Mouse (Mus musculus): ENCODE measurements around the gene Rb1. TPM values are rescaled to one million over a fixed set of nuclear protein-coding genes. Genes with fewer than 3 reads are reported as not detected.

The Rb1 gene
- polyA plus RNA-seq, 1 experiment from 2014 or later, result 25.4 TPM

- H3K36me3 ChIP-seq, result peaks cover 32% of the 10 kb centered on the region
- H3K9me3 ChIP-seq (replicated peaks), result no peaks in the 10 kb centered on the region
- no peaks in the 10 kb centered on the region for H3K4me1 ChIP-seq
- ATAC-seq (ENCODE audit: low FRiP score), result no peak
- no peak overlapping the region for H3K27ac ChIP-seq (replicated peaks)
- H3K27me3 ChIP-seq (replicated peaks), result no peaks in the 10 kb centered on the region
- no peak overlapping the region for H3K9ac ChIP-seq (replicated peaks)
- no peak overlapping the region for H3K4me3 ChIP-seq (replicated peaks)
- WGBS, result 92% methylated on average over 6 of the region's 6 CpGs
- no peak overlapping the region for H3K4me2 ChIP-seq
These were observed 157.0 kb downstream of the Rb1 start for GRCm38 (mm10) chr14:73168605-73169004.

GRCm38 (mm10) chr14:73165136-73165535 lies 160.5 kb downstream of the Rb1 start:
- Histone ChIP-seq H3K9ac (replicated peaks) (no peak overlapping the region), H3K27ac (replicated peaks) (no peak overlapping the region), H3K4me2 (no peak overlapping the region), H3K36me3 (peaks cover 42% of the 10 kb centered on the region), H3K4me1 (no peaks in the 10 kb centered on the region), H3K9me3 (replicated peaks) (no peaks in the 10 kb centered on the region), H3K27me3 (replicated peaks) (no peaks in the 10 kb centered on the region), H3K4me3 (replicated peaks) (no peak overlapping the region)
- no peak for ATAC-seq (ENCODE audit: low FRiP score)
- WGBS, result 96% methylated on average over 6 of the region's 6 CpGs

- Histone ChIP-seq H3K9me3 (replicated peaks) (no peaks in the 10 kb centered on the region), H3K27ac (replicated peaks) (no peak overlapping the region), H3K4me3 (replicated peaks) (no peak overlapping the region), H3K4me1 (no peaks in the 10 kb centered on the region), H3K36me3 (peaks cover 45% of the 10 kb centered on the region), H3K27me3 (replicated peaks) (no peaks in the 10 kb centered on the region), H3K9ac (replicated peaks) (no peak overlapping the region), H3K4me2 (no peak overlapping the region)
- WGBS, result 93% methylated on average over 10 of the region's 10 CpGs
- no peak for ATAC-seq (ENCODE audit: low FRiP score)
These were observed 162.1 kb downstream of the Rb1 start for GRCm38 (mm10) chr14:73163363-73163998.

- no peak overlapping the region for H3K4me3 ChIP-seq (replicated peaks)
- no peak overlapping the region for H3K9ac ChIP-seq (replicated peaks)
- peaks cover 43% of the 10 kb centered on the region for H3K36me3 ChIP-seq
- H3K9me3 ChIP-seq (replicated peaks), result no peaks in the 10 kb centered on the region
- ATAC-seq (ENCODE audit: low FRiP score), result no peak
- no peaks in the 10 kb centered on the region for H3K4me1 ChIP-seq
- H3K27ac ChIP-seq (replicated peaks), result no peak overlapping the region
- no peak overlapping the region for H3K4me2 ChIP-seq
- WGBS, result 91% methylated on average over 13 of the region's 13 CpGs
- H3K27me3 ChIP-seq (replicated peaks), result no peaks in the 10 kb centered on the region
These were observed 163.3 kb downstream of the Rb1 start for GRCm38 (mm10) chr14:73162192-73162800.

- Histone ChIP-seq H3K4me1 (no peaks in the 10 kb centered on the region), H3K4me3 (replicated peaks) (no peak overlapping the region), H3K9me3 (replicated peaks) (no peaks in the 10 kb centered on the region), H3K27ac (replicated peaks) (no peak overlapping the region), H3K36me3 (peaks cover 43% of the 10 kb centered on the region), H3K9ac (replicated peaks) (no peak overlapping the region), H3K27me3 (replicated peaks) (no peaks in the 10 kb centered on the region), H3K4me2 (no peak overlapping the region)
- WGBS, result 95% methylated on average over 5 of the region's 5 CpGs
- ATAC-seq (ENCODE audit: low FRiP score), result no peak
These were observed 164.3 kb downstream of the Rb1 start for GRCm38 (mm10) chr14:73161303-73161702.

- no peak overlapping the region for H3K4me2 ChIP-seq
- no peaks in the 10 kb centered on the region for H3K9me3 ChIP-seq (replicated peaks)
- no peak overlapping the region for H3K4me3 ChIP-seq (replicated peaks)
- H3K4me1 ChIP-seq, result peaks cover 16% of the 10 kb centered on the region
- no peak overlapping the region for H3K9ac ChIP-seq (replicated peaks)
- 0 out of 2 replicates have a peak, but pooled peaks cover 6% of the 10 kb centered on the region for H3K36me3 ChIP-seq
- no peak overlapping the region for H3K27ac ChIP-seq (replicated peaks)
- no peak for ATAC-seq (ENCODE audit: low FRiP score)
- WGBS, result 90% methylated on average over 3 of the region's 3 CpGs
- no peaks in the 10 kb centered on the region for H3K27me3 ChIP-seq (replicated peaks)
These were observed 177.5 kb downstream of the Rb1 start for GRCm38 (mm10) chr14:73148125-73148524.

GRCm38 (mm10) chr14:73146721-73147120 lies 178.9 kb downstream of the Rb1 start:
- WGBS, result 69% methylated on average over 3 of the region's 3 CpGs
- H3K9ac ChIP-seq (replicated peaks), result no peak overlapping the region
- ATAC-seq (ENCODE audit: low FRiP score), result no peak
- H3K4me2 ChIP-seq, result no peak overlapping the region
- H3K27ac ChIP-seq (replicated peaks), result no peak overlapping the region
- H3K36me3 ChIP-seq, result 0 out of 2 replicates have a peak, but pooled peaks cover 6% of the 10 kb centered on the region
- H3K9me3 ChIP-seq (replicated peaks), result no peaks in the 10 kb centered on the region
- no peak overlapping the region for H3K4me3 ChIP-seq (replicated peaks)
- H3K4me1 ChIP-seq, result peaks cover 24% of the 10 kb centered on the region
- H3K27me3 ChIP-seq (replicated peaks), result no peaks in the 10 kb centered on the region

- H3K9ac ChIP-seq (replicated peaks), result no peak overlapping the region
- peaks cover 25% of the 10 kb centered on the region for H3K4me1 ChIP-seq
- H3K27me3 ChIP-seq (replicated peaks), result no peaks in the 10 kb centered on the region
- H3K4me3 ChIP-seq (replicated peaks), result no peak overlapping the region
- no peak for ATAC-seq (ENCODE audit: low FRiP score)
- H3K4me2 ChIP-seq, result no peak overlapping the region
- H3K9me3 ChIP-seq (replicated peaks), result no peaks in the 10 kb centered on the region
- H3K36me3 ChIP-seq, result 0 out of 2 replicates have a peak, but pooled peaks cover 6% of the 10 kb centered on the region
- WGBS, result 93% methylated on average over 4 of the region's 4 CpGs
- no peak overlapping the region for H3K27ac ChIP-seq (replicated peaks)
These were observed 180.1 kb downstream of the Rb1 start for GRCm38 (mm10) chr14:73145531-73145930.

GRCm38 (mm10) chr14:73143710-73144420 lies 181.8 kb downstream of the Rb1 start:
- H3K4me2 ChIP-seq, result peak overlapping the region; percentile 77
- H3K4me3 ChIP-seq (replicated peaks), result peak overlapping the region; percentile 79
- 0 out of 2 replicates have a peak, but pooled peaks cover 6% of the 10 kb centered on the region for H3K36me3 ChIP-seq
- H3K9ac ChIP-seq (replicated peaks), result peak overlapping the region; percentile 96
- ATAC-seq (ENCODE audit: low FRiP score), result peak; percentile 19; the same call in 1 of the 2 replicates
- H3K4me1 ChIP-seq, result peaks cover 25% of the 10 kb centered on the region
- peak overlapping the region; percentile 98 for H3K27ac ChIP-seq (replicated peaks)
- 38% methylated on average over 25 of the region's 25 CpGs for WGBS
- H3K27me3 ChIP-seq (replicated peaks), result no peaks in the 10 kb centered on the region
- H3K9me3 ChIP-seq (replicated peaks), result no peaks in the 10 kb centered on the region

- H3K4me3 ChIP-seq (replicated peaks), result peak overlapping the region; percentile 79
- H3K9ac ChIP-seq (replicated peaks), result peak overlapping the region; percentile 96
- H3K36me3 ChIP-seq, result 0 out of 2 replicates have a peak, but pooled peaks cover 6% of the 10 kb centered on the region
- H3K9me3 ChIP-seq (replicated peaks), result no peaks in the 10 kb centered on the region
- ATAC-seq (ENCODE audit: low FRiP score), result peak; percentile 94
- H3K4me2 ChIP-seq, result peak overlapping the region; percentile 77
- WGBS, result under 1% methylated on average over 80 of the region's 88 CpGs
- no peaks in the 10 kb centered on the region for H3K27me3 ChIP-seq (replicated peaks)
- H3K27ac ChIP-seq (replicated peaks), result peak overlapping the region; percentile 98
- H3K4me1 ChIP-seq, result peaks cover 25% of the 10 kb centered on the region
These were observed 182.5 kb downstream of the Rb1 start for GRCm38 (mm10) chr14:73142896-73143709.

- under 1% methylated on average over 11 of the region's 11 CpGs for whole genome bisulfite sequencing
- Histone ChIP-seq H3K4me1 (peaks cover 25% of the 10 kb centered on the region), H3K27me3 (replicated peaks) (no peaks in the 10 kb centered on the region), H3K4me2 (peak overlapping the region; percentile 77), H3K36me3 (0 out of 2 replicates have a peak, but pooled peaks cover 6% of the 10 kb centered on the region), H3K4me3 (replicated peaks) (peak overlapping the region; percentile 79), H3K27ac (replicated peaks) (peak overlapping the region; percentile 98), H3K9ac (replicated peaks) (peak overlapping the region; percentile 96), H3K9me3 (replicated peaks) (no peaks in the 10 kb centered on the region)
- ATAC-seq (ENCODE audit: low FRiP score), result peak; percentile 62
These were observed 183.2 kb downstream of the Rb1 start for GRCm38 (mm10) chr14:73142421-73142895.

Data from neural tube, embryonic 15.5 days (tissue).